In the genomic region with DNA sequence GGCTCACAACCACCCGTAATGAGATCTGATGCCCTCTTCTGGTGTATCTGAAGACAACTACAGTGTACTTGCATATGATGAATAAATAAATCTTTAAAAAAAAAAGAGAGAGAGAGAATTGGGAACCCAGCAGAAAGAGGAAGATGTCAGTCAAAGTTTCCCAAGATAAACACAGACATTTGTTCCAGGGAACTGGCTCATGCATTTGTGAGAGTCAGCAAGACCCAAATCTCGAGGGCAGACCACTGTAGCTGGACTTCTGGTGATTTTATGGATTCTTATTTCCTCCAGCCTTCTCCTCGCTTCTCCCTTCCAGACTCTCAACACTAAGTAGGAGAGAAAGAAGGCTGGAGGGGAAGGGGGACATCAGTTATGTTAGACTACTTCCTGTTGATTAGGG, we compare ENCODE assay signal across 37 mouse cellular contexts. TPM values are rescaled to one million over a fixed set of nuclear protein-coding genes. Genes with fewer than 3 reads are reported as not detected.
DNase-seq lines count a peak whose midpoint lies in the region; ATAC-seq and TF ChIP-seq lines count a peak whose summit lies in the region.
"Had no signal": no experiment of that assay in that cellular context is flagged by ENCODE, and none has a peak within 500 bp of the region (broad histone marks: within the 10 kb centered on the region; RNA-seq: fewer than 3 reads in every experiment).

No protein-coding gene starts in this region.

- H3K36me3 ChIP-seq in MEL (ENCODE audit: control insufficient read depth in 1 of 2, insufficient read depth in 2 of 2, low read length in 2 of 2) (peaks cover 0 to 33% of the 10 kb centered on the region in 2 experiments; a peak in 2 of 4 replicates), macrophage (ENCODE audit: inconsistent target) (no peaks in the 10 kb centered on the region)
- no peaks in the 10 kb centered on the region for H3K36me3 ChIP-seq in liver, embryonic 13.5 days
- H3K36me3 ChIP-seq in forebrain, embryonic 10.5 days (replicated peaks): no peaks in the 10 kb centered on the region
- H3K36me3 ChIP-seq: embryonic facial prominence, embryonic 13.5 days; heart, embryonic 12.5 days; hindbrain, embryonic 13.5 days; lung, embryonic 15.5 days; midbrain, embryonic 13.5 days; neural tube, embryonic 15.5 days had no signal

- H3K4me2 ChIP-seq in liver, embryonic 13.5 days: no peak overlapping the region
- H3K4me2 ChIP-seq: embryonic facial prominence, embryonic 13.5 days; heart, embryonic 12.5 days; hindbrain, embryonic 13.5 days; lung, embryonic 15.5 days; midbrain, embryonic 13.5 days; neural tube, embryonic 15.5 days had no signal

- no peaks in the 10 kb centered on the region for H3K27me3 ChIP-seq in MEL (ENCODE audit: control insufficient read depth in 1 of 2, insufficient read depth in 2 of 2, low read length in 2 of 2)
- H3K27me3 ChIP-seq in liver, embryonic 13.5 days: no peaks in the 10 kb centered on the region
- H3K27me3 ChIP-seq in forebrain, embryonic 10.5 days (ENCODE audit: poor library complexity, severe bottlenecking): no peaks in the 10 kb centered on the region
- H3K27me3 ChIP-seq: embryonic facial prominence, embryonic 13.5 days; heart, embryonic 12.5 days; hindbrain, embryonic 13.5 days; lung, embryonic 15.5 days; megakaryocyte, embryonic 14.5 days; midbrain, embryonic 13.5 days; neural tube, embryonic 15.5 days had no signal

- TF ChIP-seq CTCF in MEL (IDR thresholded peaks at IDR 0.05 in 2 of 3, conservative IDR thresholded peaks at IDR 0.05 in 1 of 3; ENCODE audit: control insufficient read depth in 1 of 3, insufficient read depth in 1 of 3, low read depth in 2 of 3, low read length in 3 of 3, poor library complexity in 1 of 3, severe bottlenecking in 1 of 3): peak in 2 of 3 experiments; percentile 2 to 25; a peak in 1 of 6 replicates
- no peak for TF ChIP-seq CTCF in bone marrow macrophage, adult 2 months (IDR thresholded peaks at IDR 0.05; ENCODE audit: low read depth, low read length)

- WGBS in liver, embryonic 13.5 days (ENCODE audit: insufficient replicate concordance): 44% methylated on average over 3 of the region's 3 CpGs
- 36% methylated on average over 3 of the region's 3 CpGs for WGBS in macrophage (ENCODE audit: missing documents)
- WGBS in forebrain, embryonic 10.5 days: 78% methylated on average over 3 of the region's 3 CpGs

- H3K9me3 ChIP-seq in MEL (replicated peaks; ENCODE audit: insufficient read depth, low read length): no peaks in the 10 kb centered on the region
- H3K9me3 ChIP-seq in liver, embryonic 13.5 days (replicated peaks): no peaks in the 10 kb centered on the region
- no peaks in the 10 kb centered on the region for H3K9me3 ChIP-seq in forebrain, embryonic 10.5 days
- H3K9me3 ChIP-seq: embryonic facial prominence, embryonic 13.5 days; heart, embryonic 12.5 days; hindbrain, embryonic 13.5 days; lung, embryonic 15.5 days; megakaryocyte, embryonic 14.5 days; midbrain, embryonic 13.5 days; neural tube, embryonic 15.5 days had no signal

- H3K27ac ChIP-seq in MEL (ENCODE audit: control insufficient read depth, low read depth, low read length) (peak overlapping the region; percentile 54), macrophage (peak overlapping the region; percentile 71)
- peak overlapping the region; percentile 82 for H3K27ac ChIP-seq in bone marrow macrophage, adult 2 months (ENCODE audit: insufficient read depth, low read depth, low read length)
- H3K27ac ChIP-seq in liver, embryonic 13.5 days: peak overlapping the region; percentile 100
- H3K27ac ChIP-seq in forebrain, embryonic 10.5 days: no peak overlapping the region
- H3K27ac ChIP-seq: embryonic facial prominence, embryonic 13.5 days; gastrocnemius, adult 2 months; heart, adult 2 months; hindbrain, embryonic 13.5 days; lung, embryonic 15.5 days; midbrain, embryonic 13.5 days; neural tube, embryonic 15.5 days had no signal

- H3K9ac ChIP-seq in MEL (ENCODE audit: control insufficient read depth, low read depth, low read length, poor library complexity, severe bottlenecking): 0 out of 2 replicates have a peak overlapping the region, but pooled peaks have one; percentile 25
- H3K9ac ChIP-seq in liver, embryonic 13.5 days: peak overlapping the region; percentile 37; the same call in 1 of the 2 replicates
- H3K9ac ChIP-seq: embryonic facial prominence, embryonic 13.5 days; heart, embryonic 12.5 days; hindbrain, embryonic 13.5 days; lung, embryonic 15.5 days; midbrain, embryonic 13.5 days; neural tube, embryonic 15.5 days had no signal

- TF ChIP-seq RAD21 in MEL (IDR thresholded peaks at IDR 0.05; ENCODE audit: low read depth, low read length): no peak

- H3K4me1 ChIP-seq in MEL (ENCODE audit: control insufficient read depth in 1 of 2, insufficient read depth in 2 of 2, low read length in 2 of 2): peaks cover 14 to 39% of the 10 kb centered on the region in 2 experiments
- peaks cover 44% of the 10 kb centered on the region for H3K4me1 ChIP-seq in bone marrow macrophage, adult 2 months (ENCODE audit: control insufficient read depth, insufficient read depth, low read length)
- H3K4me1 ChIP-seq in liver, embryonic 13.5 days (replicated peaks): peaks cover 83% of the 10 kb centered on the region
- peaks cover 16% of the 10 kb centered on the region for H3K4me1 ChIP-seq in forebrain, embryonic 10.5 days
- H3K4me1 ChIP-seq: hindbrain, embryonic 13.5 days; midbrain, embryonic 13.5 days; neural tube, embryonic 15.5 days had no signal

- H3K4me3 ChIP-seq in MEL (ENCODE audit: control insufficient read depth in 1 of 2, insufficient read depth in 1 of 2, low read depth in 2 of 2, low read length in 2 of 2): no peak overlapping the region
- no peak overlapping the region for H3K4me3 ChIP-seq in bone marrow macrophage, adult 2 months (ENCODE audit: insufficient read depth, low read length)
- H3K4me3 ChIP-seq in liver, embryonic 13.5 days (replicated peaks): no peak overlapping the region
- H3K4me3 ChIP-seq in macrophage (ENCODE audit: inconsistent target): no peak overlapping the region
- H3K4me3 ChIP-seq in forebrain, embryonic 10.5 days: no peak overlapping the region
- H3K4me3 ChIP-seq: embryonic facial prominence, embryonic 13.5 days; gastrocnemius, adult 2 months; heart, adult 2 months; heart, embryonic 12.5 days; hindbrain, embryonic 13.5 days; lung, embryonic 15.5 days; midbrain, embryonic 13.5 days; neural tube, embryonic 15.5 days had no signal

- no peak for ATAC-seq in liver, embryonic 13.5 days (ENCODE audit: low read depth)
- ATAC-seq: forebrain, embryonic 16.5 days; intestine, embryonic 16.5 days; midbrain, embryonic 13.5 days had no signal

- H3K79me2 ChIP-seq in MEL (ENCODE audit: control insufficient read depth, insufficient read depth, low read length, poor library complexity) (no peaks in the 10 kb centered on the region), macrophage (ENCODE audit: inconsistent target) (no peaks in the 10 kb centered on the region)

- no peak for TF ChIP-seq POLR2A in MEL (IDR thresholded peaks at IDR 0.05; ENCODE audit: control insufficient read depth in 1 of 2, insufficient read depth in 1 of 2, low read depth in 1 of 2, low read length in 2 of 2, poor library complexity in 1 of 2)
- no peak for TF ChIP-seq POLR2A in bone marrow macrophage, adult 2 months (IDR thresholded peaks at IDR 0.05; ENCODE audit: borderline replicate concordance, low read depth, low read length)

- peak; percentile 9 to 68; a peak in 3 of 4 replicates for TF ChIP-seq EP300 in MEL (IDR thresholded peaks at IDR 0.05; ENCODE audit: low read depth in 1 of 2, low read length in 2 of 2)

- peak; percentile 72 for DNase-seq in MEL (ENCODE audit: low read depth, low spot score)
- no peak for DNase-seq in liver, embryonic 13.5 days
- DNase-seq in forebrain, embryonic 10.5 days (ENCODE audit: extremely low spot score, low spot score): no peak
- no peak for DNase-seq in Muller cell, postnatal 12 days (ENCODE audit: inconsistent ontology term)
- no peak for DNase-seq in layer of hippocampus, postnatal 25 days (ENCODE audit: extremely low spot score in 1 of 2, low spot score in 1 of 2)
- DNase-seq: adrenal gland, postnatal 25 days; B cell, adult 2 months; cerebellum, adult 8-10 months; gastrocnemius, adult 2 months; gastrocnemius, postnatal 36 days; heart, adult 2 months; heart, postnatal 4 days; kidney, postnatal 25 days; left cerebral cortex, postnatal 4 days; retina, postnatal 1 day; right cerebral cortex, postnatal 14 days had no signal

RNA-seq across cellular contexts. Expression of a gene that starts 32.1 kb away (rescaled TPM):
- total RNA-seq in MEL (2012; rRNA removed): 4.7 and 5.9 TPM in 2 replicates
- polyA plus RNA-seq in MEL (2012; ENCODE audit: insufficient read depth in 1 of 2, insufficient read length in 2 of 2, low read depth in 1 of 2, low replicate concordance in 2 of 2, missing spikeins in 1 of 2) (10 to 100 TPM in 1 of 2 experiments, not detected in 1; 14.6 TPM), macrophage (2018) (357 to 533 TPM (median 380 TPM) in 3 replicates)
- polyA plus RNA-seq in bone marrow macrophage, adult 2 months (2012; ENCODE audit: insufficient read depth, insufficient read length, missing spikeins): 345 and 358 TPM in 2 replicates
- 25.0 and 28.1 TPM in 2 replicates for polyA plus RNA-seq in liver, embryonic 13.5 days (2015; fragmentation: Nextera tagmentation; extraction: Ambion mirVana)
- total RNA-seq in macrophage (2018; cell fraction: chromatin; rRNA removed): 100 to 1,000 TPM; 195 to 513 (median 266) TPM
- 100 to 1,000 TPM; 302 to 435 (median 372) TPM for total RNA-seq in macrophage (2018; cell fraction: cytosol; rRNA removed)
- 100 to 1,000 TPM; 321 to 683 (median 404) TPM for total RNA-seq in macrophage (2018; cell fraction: nucleus; rRNA removed)
- 4.7 and 5.8 TPM in 2 replicates for polyA plus RNA-seq in forebrain, embryonic 10.5 days (2016; fragmentation: Nextera tagmentation; extraction: Ambion mirVana)
- total RNA-seq in layer of hippocampus, postnatal 25 days (2021): 10 to 100 TPM in 1 of 2 experiments, 1 to 10 TPM in 1; 9.7 to 11.2 TPM

RNA-seq across cellular contexts. Expression of a gene that starts 46.6 kb away (rescaled TPM):
- not detected in 2 replicates for total RNA-seq in MEL (2012; rRNA removed)
- polyA plus RNA-seq in MEL (2012; ENCODE audit: insufficient read depth in 1 of 2, insufficient read length in 2 of 2, low read depth in 1 of 2, low replicate concordance in 2 of 2, missing spikeins in 1 of 2) (not detected), macrophage (2018) (not detected in 3 replicates)
- polyA plus RNA-seq in bone marrow macrophage, adult 2 months (2012; ENCODE audit: insufficient read depth, insufficient read length, missing spikeins): not detected in 2 replicates
- polyA plus RNA-seq in liver, embryonic 13.5 days (2015; fragmentation: Nextera tagmentation; extraction: Ambion mirVana): not detected in 2 replicates
- not detected for total RNA-seq in macrophage (2018; cell fraction: chromatin; rRNA removed)
- under 1 TPM in 8 of 26 experiments, not detected in 18; 0.23 to 0.80 (median 0.37) TPM for total RNA-seq in macrophage (2018; cell fraction: cytosol; rRNA removed)
- 1 to 10 TPM in 1 of 26 experiments, not detected in 25; 1.6 TPM for total RNA-seq in macrophage (2018; cell fraction: nucleus; rRNA removed)
- not detected in 2 replicates for polyA plus RNA-seq in forebrain, embryonic 10.5 days (2016; fragmentation: Nextera tagmentation; extraction: Ambion mirVana)
- not detected for total RNA-seq in layer of hippocampus, postnatal 25 days (2021)
- total RNA-seq: adrenal gland, postnatal 25 days; common myeloid progenitor, adult 5-6 weeks; ES-E14; gastrocnemius, postnatal 36 days; heart, adult 2 months; heart, postnatal 4 days; layer of hippocampus, adult 18-20 months; left cerebral cortex, adult 8-10 months; left cerebral cortex, postnatal 4 days; monocyte, adult 5-6 weeks had no signal
- polyA plus RNA-seq: embryonic facial prominence, embryonic 13.5 days; forebrain, embryonic 16.5 days; heart, adult 2 months; heart, embryonic 12.5 days; heart, postnatal 0 days; hindbrain, embryonic 13.5 days; intestine, embryonic 16.5 days; kidney, embryonic 14.5 days; limb, embryonic 14.5 days; lung, embryonic 15.5 days; midbrain, embryonic 13.5 days; neural tube, embryonic 15.5 days; small intestine, adult 2 months; stomach, embryonic 14.5 days had no signal

RNA-seq across cellular contexts. Expression of a gene that starts 47.0 kb away (rescaled TPM):
- total RNA-seq in MEL (2012; rRNA removed): 10.3 and 12.2 TPM in 2 replicates
- polyA plus RNA-seq in MEL (2012; ENCODE audit: insufficient read depth in 1 of 2, insufficient read length in 2 of 2, low read depth in 1 of 2, low replicate concordance in 2 of 2, missing spikeins in 1 of 2) (10 to 100 TPM in 1 of 2 experiments, not detected in 1; 20.2 TPM), macrophage (2018) (64.7 to 104 TPM (median 89.0 TPM) in 3 replicates)
- 89.1 and 92.5 TPM in 2 replicates for polyA plus RNA-seq in bone marrow macrophage, adult 2 months (2012; ENCODE audit: insufficient read depth, insufficient read length, missing spikeins)
- polyA plus RNA-seq in liver, embryonic 13.5 days (2015; fragmentation: Nextera tagmentation; extraction: Ambion mirVana): 18.0 and 19.1 TPM in 2 replicates
- total RNA-seq in macrophage (2018; cell fraction: chromatin; rRNA removed): 100 to 1,000 TPM; 157 to 461 (median 270) TPM
- 100 to 1,000 TPM in 4 of 26 experiments, 10 to 100 TPM in 22; 61.9 to 145 (median 84.6) TPM for total RNA-seq in macrophage (2018; cell fraction: cytosol; rRNA removed)
- total RNA-seq in macrophage (2018; cell fraction: nucleus; rRNA removed): 100 to 1,000 TPM; 208 to 496 (median 273) TPM
- 48.3 and 52.7 TPM in 2 replicates for polyA plus RNA-seq in forebrain, embryonic 10.5 days (2016; fragmentation: Nextera tagmentation; extraction: Ambion mirVana)
- 10 to 100 TPM; 48.8 to 55.6 TPM for total RNA-seq in layer of hippocampus, postnatal 25 days (2021)

Comparison
In these comparisons a context has a peak if more than half of its experiments do, and no peak if none do; other contexts are left out.
1. RNA of a gene that starts 32.1 kb away (polyA plus RNA-seq): 357 to 533 TPM in macrophage and 345 to 358 TPM in bone marrow macrophage, adult 2 months; 14.6 TPM in MEL, 25.0 to 28.1 TPM in liver, embryonic 13.5 days and 4.7 to 5.8 TPM in forebrain, embryonic 10.5 days; every median in the first group is over 10 times any median in the second.